Mouse (Mus musculus): ENCODE data around the gene Atp5b. TPM values are rescaled to one million over a fixed set of nuclear protein-coding genes. Genes with fewer than 3 reads are reported as not detected.

Atp5b gene
- total RNA-seq, 2 experiments from 2014 or later, result 1,697 to 1,804 TPM

GRCm38 (mm10) chr10:128093496-128094294 is 10.6 kb downstream of the Atp5b start:
- intact Hi-C loops (cut with DNase I), result no loop called here

GRCm38 (mm10) chr10:128094340-128094968 is 11.4 kb downstream of the Atp5b start:
- intact Hi-C loops (cut with DNase I), result no loop called here
- peak; percentile 45 to 67 for DNase-seq (ENCODE audit: low spot score in 2 of 2)

More at GRCm38 (mm10) chr10:128093496-128094294, 10.6 kb downstream of the Atp5b start:
- DNase-seq (ENCODE audit: low spot score in 2 of 2), result no peak

GRCm38 (mm10) chr10:128095003-128095636 is 12.0 kb downstream of the Atp5b start:
- intact Hi-C loops (cut with DNase I), result loop anchor here (5.0 kb wide), 2 partner anchors 37 to 82 kb away; no protein-coding TSS in a partner anchor
- DNase-seq (ENCODE audit: low spot score in 2 of 2), result no peak

DNA sequence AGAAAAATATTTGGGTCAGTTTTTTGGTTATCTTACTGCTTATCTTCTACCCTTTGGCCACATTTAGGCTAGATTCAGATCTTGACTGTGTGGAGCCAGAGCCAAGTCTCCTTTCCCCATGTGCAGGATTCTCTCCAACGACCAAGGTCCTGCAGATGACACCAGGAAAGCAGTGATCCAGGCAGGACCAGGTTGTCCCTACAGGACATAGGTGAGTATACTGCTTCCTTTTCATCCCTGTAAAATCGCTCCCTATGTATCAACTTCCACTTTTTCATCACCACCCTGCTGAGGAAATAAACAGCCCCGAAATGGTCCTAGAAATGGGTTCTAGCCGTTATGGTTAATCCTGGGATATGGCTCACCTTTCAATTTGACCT is 13.2 kb downstream of the Atp5b start:
- no peak for DNase-seq (ENCODE audit: low spot score in 2 of 2)
- intact Hi-C loops (cut with DNase I), result loop anchor here (5.0 kb wide), 2 partner anchors 36 to 81 kb away; no protein-coding TSS in a partner anchor

GRCm38 (mm10) chr10:128096693-128097586 is 13.9 kb downstream of the Atp5b start:
- intact Hi-C loops (cut with DNase I), result loop anchor here (5.0 kb wide), 2 partner anchors 35 to 80 kb away; no protein-coding TSS in a partner anchor
- DNase-seq (ENCODE audit: low spot score in 2 of 2), result peak; percentile 81 to 85

DNA sequence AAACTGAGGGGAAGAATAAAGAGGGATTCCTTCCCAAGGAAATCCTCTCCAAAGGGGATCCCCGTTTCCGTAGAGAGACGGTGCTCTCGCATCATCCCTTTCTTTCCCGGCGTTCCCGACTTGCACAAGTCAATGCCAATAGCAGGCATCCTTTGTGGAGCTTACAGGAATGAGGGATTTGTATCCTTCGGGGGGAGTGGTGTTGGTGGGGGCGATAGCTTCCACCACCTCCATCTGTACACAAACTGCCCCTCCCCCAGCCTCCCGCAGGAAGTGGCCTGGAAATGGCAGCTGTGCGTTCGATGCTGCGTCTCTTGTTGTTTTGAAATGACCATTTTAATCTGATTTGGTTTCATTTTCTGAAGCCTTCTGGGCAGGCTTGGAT is 14.5 kb downstream of the Atp5b start:
- intact Hi-C loops (cut with DNase I), result loop anchor here (5.0 kb wide), 2 partner anchors 35 to 80 kb away; no protein-coding TSS in a partner anchor
- peak; percentile 47 to 62 for DNase-seq (ENCODE audit: low spot score in 2 of 2)

GRCm38 (mm10) chr10:128110103-128110761 is 27.2 kb downstream of the Atp5b start:
- DNase-seq (ENCODE audit: low spot score in 2 of 2), result no peak
- intact Hi-C loops (cut with DNase I), result no loop called here

DNA sequence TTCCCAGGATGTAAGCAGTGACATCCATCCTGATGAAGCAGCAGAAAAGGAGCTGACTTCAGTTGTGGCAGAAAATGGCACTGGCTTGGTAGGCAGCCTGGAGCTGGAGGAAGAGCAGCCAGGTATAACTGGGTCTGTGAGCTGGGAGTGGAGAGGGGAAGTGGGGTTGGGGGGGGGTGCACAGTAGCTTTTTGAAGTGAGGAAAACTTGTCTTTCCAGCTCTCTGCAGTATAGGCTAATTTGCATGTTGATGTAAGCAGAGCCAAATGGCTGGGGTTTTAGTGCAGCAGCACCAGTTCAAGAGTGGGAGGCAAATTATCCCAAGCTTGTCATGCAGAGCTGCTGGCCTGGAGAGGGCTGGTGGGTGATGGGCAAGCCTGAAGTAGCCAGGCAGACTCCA is 28.2 kb downstream of the Atp5b start:
- DNase-seq (ENCODE audit: low spot score in 2 of 2), result no peak
- intact Hi-C loops (cut with DNase I), result no loop called here

DNA sequence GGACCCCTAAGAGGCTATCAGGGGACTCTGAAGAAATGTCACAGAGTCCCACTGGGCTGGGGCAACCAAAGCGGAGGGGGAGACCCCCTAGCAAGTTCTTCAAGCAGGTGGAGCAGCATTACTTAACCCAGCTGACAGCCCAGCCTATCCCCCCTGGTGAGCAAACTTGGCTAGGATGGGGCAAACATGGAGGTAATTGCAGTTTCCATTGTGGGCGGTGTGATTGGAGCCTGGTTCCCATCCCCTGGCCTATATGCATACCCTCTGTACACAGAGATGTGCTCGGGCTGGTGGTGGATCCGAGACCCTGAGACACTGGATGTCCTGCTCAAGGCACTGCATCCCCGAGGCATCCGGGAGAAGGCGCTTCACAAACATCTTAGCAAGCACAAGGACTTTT is 40.8 kb downstream of the Atp5b start:
- DNase-seq (ENCODE audit: low spot score in 2 of 2), result no peak
- intact Hi-C loops (cut with DNase I), result no loop called here

DNA sequence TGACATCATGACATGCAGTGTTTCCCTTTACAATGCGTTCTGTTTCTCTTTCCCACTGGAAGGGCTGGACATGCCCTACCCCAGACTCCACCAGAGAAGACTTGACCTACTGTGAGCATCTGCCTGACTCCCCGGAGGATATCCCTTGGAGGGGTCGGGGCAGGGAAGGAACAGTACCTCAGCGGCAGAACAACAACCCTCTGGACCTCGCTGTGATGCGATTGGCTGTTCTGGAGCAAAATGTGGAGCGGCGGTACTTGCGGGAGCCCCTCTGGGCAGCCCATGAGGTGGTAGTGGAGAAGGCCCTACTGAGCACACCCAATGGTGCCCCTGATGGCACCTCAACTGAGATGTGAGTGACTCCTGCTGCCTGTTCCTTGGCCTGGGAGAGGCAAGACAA is 41.8 kb downstream of the Atp5b start:
- intact Hi-C loops (cut with DNase I), result no loop called here
- DNase-seq (ENCODE audit: low spot score in 2 of 2), result no peak

DNA sequence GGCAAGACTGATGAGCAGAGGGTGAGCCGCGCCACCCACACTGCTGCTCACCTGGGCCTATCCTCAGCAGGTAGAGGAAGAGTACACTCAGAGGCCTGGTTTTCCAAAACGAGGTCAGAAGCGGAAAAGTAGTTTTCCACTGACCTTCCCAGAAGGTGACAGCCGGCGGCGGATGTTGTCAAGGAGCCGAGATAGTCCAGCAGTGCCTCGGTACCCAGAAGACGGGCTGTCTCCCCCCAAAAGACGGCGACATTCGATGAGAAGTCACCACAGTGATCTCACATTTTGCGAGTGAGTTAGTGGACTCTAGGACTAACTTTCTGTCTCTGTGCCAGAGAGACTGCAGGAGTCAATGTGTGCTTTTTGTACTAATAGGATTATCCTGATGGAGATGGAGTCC is 42.9 kb downstream of the Atp5b start:
- DNase-seq (ENCODE audit: low spot score in 2 of 2), result no peak
- intact Hi-C loops (cut with DNase I), result no loop called here

- intact Hi-C loops (cut with DNase I), result no loop called here
- no peak for DNase-seq (ENCODE audit: low spot score in 2 of 2)
These were observed 44.4 kb downstream of the Atp5b start for GRCm38 (mm10) chr10:128127497-128127896.

DNA sequence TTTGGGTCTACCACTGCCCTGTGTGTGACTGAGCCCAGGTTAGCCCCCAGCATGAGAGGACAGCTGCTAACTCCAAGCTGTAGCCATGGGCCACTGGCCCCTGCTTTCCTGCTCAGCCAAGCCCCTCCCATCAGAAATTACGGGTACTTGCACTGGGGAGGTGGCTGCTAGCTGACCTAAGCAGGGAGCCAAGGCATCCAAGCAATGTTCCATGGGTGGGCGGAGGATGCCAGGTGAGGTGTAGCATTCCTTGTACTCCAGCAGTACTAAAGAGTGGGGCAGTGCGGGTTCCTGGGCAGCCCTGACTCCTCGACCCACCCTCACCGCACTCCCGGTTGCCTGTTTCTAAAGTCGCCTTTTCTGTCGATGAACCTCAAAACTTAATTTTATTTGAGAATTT is 45.1 kb downstream of the Atp5b start:
- intact Hi-C loops (cut with DNase I), result no loop called here
- no peak for DNase-seq (ENCODE audit: low spot score in 2 of 2)

- no peak for DNase-seq (ENCODE audit: low spot score in 2 of 2)
- intact Hi-C loops (cut with DNase I), result loop anchor here (5.0 kb wide), 1 partner anchor 34 kb away; no protein-coding TSS in a partner anchor
These were observed 48.2 kb downstream of the Atp5b start for GRCm38 (mm10) chr10:128131297-128131696.

DNA sequence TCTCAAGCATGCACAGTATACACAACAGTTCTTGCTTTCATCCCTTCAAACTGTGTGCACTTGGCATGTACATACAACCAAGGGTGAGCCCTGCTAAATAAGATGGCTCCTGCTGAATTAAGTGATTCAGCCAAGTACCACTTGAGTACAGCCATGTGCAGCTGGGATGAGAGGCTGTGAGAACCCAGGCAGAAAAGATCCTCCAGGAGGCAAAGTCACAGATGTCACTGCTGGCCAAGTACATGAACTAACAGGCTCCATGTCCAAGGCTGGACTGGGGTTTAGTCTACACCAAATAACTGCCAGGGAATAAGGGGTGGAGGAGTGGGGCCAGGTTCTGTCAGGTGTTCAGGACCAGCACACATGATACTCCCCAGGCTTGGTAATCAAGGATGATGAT is 48.7 kb downstream of the Atp5b start:
- DNase-seq (ENCODE audit: low spot score in 2 of 2), result no peak
- intact Hi-C loops (cut with DNase I), result loop anchor here (5.0 kb wide), 1 partner anchor 35 kb away; no protein-coding TSS in a partner anchor

DNA sequence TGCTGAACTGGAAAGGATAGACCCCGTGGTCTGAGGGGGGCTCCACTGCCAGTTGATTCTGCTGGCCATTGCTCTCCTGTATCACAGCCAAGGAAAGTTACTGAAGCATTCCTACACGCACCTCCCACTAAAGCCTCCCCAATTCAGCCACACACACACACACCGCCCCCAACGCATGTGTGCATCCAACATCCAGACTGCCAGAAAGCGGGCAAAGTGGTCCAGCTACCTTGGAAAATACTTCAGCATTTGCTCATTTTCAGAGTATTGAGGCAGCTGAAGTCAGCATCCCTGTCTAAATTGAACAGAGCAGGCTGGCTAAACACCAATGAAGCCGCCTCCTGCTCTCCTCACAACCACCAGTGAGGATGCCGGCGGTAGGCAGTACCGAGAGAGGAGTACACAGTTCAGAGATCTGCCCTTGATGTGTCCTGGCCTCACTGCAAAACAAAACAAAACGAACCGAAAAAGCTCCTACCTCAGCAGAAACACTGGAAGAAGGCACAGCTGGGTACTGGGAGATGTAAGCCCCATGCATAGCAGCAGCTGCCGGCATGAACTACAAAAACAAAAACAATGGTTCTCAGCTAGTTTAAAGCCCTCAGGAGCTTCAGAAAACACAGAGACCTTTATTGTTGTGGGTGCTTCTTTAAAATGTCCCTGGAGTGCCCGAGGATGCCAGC is 50.7 kb downstream of the Atp5b start:
- intact Hi-C loops (cut with DNase I), result loop anchor here (5.0 kb wide), 1 partner anchor 36 kb away; no protein-coding TSS in a partner anchor

DNA sequence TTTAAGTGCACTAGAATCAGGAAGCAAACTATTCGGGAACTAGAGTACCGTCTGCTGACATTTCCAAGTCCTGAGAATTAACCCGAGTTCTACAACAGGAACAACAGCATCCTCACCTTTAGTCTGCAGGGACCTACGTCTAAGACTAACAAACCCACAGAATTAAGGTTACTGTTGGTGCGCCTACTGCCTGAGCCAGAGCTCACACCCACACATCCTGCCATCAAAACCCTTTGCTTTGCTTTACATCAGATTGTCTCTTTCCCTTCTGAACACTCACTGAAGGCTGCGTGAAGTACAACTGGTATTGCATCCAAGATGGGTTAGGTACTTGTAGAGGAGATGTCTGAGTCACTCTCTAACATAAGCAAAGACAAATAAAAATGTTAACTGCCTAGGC is 52.3 kb downstream of the Atp5b start:
- DNase-seq (ENCODE audit: low spot score in 2 of 2), result peak in 1 of 2 experiments; percentile 38
- intact Hi-C loops (cut with DNase I), result no loop called here

More for the DNA sequence above, 50.7 kb downstream of the Atp5b start:
- DNase-seq (ENCODE audit: low spot score in 2 of 2), result peak; percentile 65
